Mouse (Mus musculus): ENCODE data around the gene Tbc1d22a.

The Tbc1d22a gene

DNA sequence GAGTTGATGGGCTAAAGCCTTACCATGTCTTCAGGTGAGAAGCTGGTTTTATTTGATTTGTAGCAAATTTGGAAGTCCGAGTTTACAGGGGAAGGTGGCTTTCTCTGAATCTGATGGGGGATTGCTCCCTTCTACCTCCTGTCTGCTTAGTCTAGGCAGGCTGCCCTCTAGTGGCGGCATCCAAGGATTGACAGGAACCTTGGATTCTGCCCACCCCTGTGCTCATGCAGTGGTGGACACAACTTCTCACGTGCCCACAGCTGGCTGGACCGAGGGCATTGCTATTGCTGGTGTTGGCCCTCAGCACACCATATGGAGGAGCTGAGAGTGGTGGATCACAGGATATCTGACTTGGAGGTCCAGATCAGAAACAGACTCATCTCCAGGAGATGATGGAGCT is 22.0 kb downstream of the Tbc1d22a start:
- DNase-seq (ENCODE audit: low spot score), result peak; percentile 35

DNA sequence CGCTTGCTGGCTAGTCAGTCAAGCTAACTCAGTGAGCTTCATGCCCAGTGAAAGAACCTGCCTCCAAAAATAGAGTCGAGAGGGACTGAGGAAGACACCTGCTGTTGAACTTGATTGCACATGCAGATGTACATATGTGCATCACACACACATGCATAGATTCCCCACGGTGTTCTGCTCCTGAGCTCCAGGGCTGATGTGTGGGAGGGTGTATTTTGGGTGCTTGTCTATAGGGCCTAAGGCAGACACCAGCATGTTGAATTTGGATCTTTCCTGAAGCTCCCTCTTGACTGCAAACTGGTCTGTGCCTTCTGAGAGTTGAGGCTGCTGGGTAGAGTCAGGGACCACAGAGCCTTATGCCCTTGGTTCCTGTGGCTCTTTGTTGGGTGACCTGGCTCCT is 23.8 kb downstream of the Tbc1d22a start:
- DNase-seq (ENCODE audit: low spot score), result no peak

DNA sequence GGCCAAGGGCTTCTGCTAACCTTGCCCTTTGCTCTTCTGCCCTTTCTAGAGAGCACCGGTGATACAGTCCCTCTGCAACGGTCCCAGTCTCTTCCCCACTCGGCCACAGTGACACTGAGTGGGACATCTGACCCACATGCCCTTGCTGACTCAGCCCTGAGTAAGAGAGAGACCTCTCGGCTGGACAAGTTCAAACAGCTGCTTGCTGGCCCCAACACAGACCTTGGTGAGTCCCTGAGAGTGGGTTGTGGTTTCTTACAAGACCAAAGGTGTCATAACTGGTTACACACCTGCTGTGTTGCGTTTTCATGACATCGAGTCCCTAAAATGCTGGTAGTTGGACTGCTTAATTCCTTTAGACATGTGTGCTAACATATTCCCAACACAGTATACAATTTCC is 24.8 kb downstream of the Tbc1d22a start:
- DNase-seq (ENCODE audit: low spot score), result no peak

DNA sequence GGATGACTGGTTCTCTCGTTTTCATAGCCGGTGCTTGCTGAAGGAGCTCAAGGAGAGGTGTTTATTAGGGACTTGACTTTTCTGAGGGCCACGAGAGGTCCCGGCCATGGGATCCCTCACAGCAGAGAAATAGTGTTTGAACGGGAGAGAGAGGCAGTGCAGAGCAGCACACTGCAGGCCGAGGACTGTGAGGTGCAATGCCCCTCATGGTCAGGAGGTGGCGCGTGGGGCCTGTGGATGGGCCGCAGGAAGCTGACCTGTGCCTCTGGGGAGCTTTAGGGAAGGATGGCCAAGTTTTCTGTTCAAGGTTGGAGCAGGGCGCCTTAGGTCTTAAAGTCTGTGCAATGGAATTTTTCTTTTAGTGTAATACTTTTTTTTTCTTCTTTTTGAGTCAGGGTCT is 25.5 kb downstream of the Tbc1d22a start:
- peak; percentile 56 for DNase-seq (ENCODE audit: low spot score)

DNA sequence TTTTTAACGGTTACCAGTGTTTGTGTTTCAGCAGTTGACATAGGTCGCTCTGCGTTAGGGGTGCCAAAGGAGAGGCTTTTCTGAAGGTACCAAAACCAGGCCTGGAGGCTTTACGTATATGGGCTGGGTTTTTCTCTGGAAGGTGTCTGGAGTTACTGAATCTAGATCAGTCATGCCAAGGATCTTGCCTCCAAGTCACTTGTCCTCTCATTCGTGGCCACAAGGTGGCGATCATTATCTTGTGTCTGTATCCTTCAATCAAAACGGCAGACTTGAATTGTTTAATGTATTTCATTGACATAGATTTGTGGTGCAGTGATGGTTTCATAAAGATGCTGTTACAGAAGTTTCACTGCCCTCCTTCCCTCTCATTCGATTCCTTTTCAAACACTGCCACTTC is 29.4 kb downstream of the Tbc1d22a start:
- DNase-seq (ENCODE audit: low spot score), result peak; percentile 78

DNA sequence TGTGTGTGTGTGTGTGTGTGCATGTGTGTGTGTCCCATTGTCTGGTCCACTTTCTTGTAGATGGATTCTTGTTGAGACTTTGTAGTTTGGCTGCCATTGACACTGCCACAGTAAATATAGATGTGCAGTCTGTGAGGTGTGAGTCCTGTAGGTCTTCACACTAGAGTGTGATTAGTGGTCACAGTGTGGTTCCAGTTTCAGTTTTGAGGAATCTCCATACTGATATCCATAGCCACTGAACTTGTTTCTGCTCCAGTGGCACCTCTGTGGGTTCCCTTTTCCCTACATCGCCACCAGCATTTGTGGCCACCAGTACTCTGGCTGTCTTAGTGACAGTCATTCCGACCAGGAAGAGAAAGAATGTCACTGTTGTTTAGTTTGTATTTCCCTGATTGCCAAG is 30.1 kb downstream of the Tbc1d22a start:
- no peak for DNase-seq (ENCODE audit: low spot score)

DNA sequence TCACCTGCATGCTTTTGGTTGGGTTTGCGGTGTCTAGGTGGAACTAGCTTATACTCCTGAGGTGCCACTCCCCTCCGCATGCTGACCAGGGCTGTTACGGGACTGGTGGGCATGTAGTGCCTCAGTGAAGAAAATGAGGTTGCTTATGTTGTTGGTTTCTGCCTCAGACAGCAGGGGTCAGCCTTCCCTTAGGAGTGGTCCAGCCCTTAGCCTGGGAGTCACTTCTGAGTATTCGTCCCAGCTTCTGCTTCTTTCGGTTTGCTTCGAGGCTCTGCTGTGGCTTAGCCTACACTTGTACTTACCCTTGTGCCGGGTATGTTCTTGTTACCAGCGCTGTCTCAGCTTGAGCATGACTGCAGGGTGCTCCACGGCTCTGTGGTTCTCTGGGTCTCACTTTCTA is 36.0 kb downstream of the Tbc1d22a start:
- DNase-seq (ENCODE audit: low spot score), result peak; percentile 12

DNA sequence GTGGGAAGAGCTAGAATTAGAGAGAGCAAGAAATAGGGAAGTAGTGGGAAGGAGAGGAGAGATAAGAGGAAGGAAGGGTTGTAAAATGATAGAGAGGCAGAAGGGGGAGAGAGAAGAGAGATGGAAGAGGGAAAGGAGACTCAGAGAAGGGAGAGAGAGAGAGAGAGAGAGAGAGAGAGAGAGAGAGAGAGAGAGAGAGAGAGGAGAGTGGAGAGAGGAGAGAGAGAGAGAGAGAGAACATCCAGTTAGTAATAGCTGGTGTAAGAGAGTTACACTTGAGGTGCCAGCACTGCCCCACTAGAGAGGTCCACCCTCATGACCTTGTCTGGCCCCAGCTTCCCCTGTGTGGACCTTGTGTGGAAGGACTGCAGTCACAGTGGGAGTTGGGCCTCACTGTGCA is 37.9 kb downstream of the Tbc1d22a start:
- no peak for DNase-seq (ENCODE audit: low spot score)

DNA sequence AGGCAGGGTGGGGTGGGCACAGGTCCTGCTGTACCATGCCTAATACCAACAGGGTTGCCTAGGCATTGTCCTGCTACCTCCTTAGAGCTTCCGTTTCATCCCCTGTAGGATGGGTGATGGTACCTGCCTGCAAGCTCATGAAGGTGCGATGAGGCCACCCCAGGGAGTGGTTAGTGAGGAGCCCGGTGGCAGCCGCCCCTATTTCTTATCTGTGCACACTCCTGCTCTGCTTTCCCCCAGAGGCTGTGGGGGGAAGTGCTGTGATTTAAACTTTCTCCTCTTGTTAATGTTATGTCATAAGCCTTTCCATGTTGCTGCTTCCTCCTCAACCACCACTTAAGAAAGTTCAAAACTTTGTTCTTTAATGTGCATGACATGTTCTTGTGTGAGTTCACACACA is 38.4 kb downstream of the Tbc1d22a start:
- no peak for DNase-seq (ENCODE audit: low spot score)

DNA sequence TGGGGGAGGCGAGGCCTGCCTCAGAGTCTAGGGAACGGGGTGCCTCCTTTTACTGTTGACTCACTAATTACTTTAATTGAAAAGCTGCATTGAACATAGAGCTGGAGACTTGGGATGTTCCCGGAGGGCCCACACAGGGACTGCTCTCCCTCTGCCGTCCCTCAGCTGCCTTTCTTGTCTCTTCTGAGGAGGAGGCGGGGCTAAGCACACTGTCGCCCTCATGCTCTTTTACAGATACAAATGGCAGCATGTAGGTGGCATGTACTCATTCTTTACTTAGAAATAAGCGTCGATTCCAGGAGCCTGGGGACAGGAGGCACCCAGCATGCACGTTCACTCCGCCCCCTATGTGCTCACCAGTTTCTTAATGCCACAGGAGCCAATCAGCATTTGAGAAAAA is 39.2 kb downstream of the Tbc1d22a start:
- no peak for DNase-seq (ENCODE audit: low spot score)

DNA sequence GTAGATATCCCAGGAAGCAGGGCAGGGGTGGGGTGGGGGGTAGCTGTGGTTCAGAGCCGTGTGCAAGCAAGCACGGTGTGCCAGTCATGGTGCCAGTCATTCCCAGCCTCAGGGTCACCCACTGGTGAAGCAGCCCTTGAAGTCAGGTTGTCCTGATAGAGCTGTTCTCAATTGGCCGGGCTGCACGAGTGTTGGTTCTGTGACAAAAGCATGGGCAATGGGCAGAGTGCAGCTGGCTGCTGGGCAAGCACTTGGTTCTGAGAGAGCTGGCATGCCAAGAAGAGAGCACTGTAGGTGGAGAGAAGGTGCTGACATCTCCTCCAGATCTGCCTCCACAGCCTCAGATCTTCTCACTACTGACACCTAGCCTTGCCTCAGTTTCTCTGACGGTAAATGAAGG is 41.9 kb downstream of the Tbc1d22a start:
- no peak for DNase-seq (ENCODE audit: low spot score)

DNA sequence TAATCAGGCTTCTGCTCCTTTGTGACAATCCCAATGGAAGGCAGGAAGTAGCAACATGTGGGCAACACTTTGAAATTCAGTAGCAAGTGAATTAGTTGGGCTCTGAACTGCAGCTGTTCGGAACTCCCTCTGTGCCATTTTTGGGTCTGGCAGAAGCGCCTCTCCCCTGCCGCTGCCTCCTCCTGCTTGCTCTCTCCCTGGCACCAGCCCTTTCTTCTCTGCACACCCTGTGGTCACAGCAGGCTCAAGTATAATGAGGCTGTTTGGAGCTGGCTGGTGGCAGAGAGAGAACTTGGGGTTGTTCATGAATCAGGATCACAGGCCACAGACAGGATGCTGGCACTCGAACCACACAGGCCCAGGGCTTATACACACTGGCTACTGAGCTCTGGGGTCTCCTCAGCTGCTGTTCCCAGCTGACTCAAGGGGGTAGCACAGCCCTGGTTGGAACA is 42.5 kb downstream of the Tbc1d22a start:
- DNase-seq (ENCODE audit: low spot score), result no peak

DNA sequence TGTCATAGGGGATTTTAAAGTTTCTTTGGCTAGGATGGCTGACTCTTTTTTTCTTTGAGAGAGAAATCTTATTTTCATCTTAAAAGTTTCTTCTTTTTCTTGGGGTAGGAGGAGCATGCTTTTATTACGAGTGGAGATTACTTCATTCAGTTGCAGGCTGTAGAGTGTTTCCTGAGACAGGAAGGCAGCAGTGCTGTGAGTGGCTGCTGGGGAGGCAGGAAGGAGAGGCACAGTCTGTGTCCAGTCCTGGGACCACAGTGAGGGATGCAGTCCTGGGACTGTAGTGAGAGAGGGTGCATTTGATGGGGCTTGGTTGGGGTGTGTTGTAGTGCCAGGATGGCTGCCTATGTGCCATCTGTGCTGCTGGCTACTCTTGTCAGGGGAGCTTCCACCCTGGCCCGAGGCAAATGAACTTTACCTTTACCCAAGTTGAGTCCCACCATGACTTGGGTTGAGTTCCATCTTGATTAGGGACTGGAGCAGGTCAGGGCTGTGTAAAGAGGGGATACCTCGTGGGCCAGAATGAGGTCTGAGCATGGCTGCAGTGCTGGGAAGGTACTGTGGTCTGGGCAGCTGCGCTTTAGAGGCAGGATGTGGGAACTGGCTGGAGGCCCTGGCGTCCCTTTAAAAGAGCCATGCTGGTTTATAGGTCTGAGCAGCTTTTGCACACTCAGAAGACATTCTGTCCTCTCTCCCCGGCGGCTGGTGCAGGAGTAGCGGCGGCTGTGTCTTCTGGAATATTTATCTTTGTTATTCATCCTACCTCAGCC is 43.8 kb downstream of the Tbc1d22a start:
- DNase-seq (ENCODE audit: low spot score), result no peak

DNA sequence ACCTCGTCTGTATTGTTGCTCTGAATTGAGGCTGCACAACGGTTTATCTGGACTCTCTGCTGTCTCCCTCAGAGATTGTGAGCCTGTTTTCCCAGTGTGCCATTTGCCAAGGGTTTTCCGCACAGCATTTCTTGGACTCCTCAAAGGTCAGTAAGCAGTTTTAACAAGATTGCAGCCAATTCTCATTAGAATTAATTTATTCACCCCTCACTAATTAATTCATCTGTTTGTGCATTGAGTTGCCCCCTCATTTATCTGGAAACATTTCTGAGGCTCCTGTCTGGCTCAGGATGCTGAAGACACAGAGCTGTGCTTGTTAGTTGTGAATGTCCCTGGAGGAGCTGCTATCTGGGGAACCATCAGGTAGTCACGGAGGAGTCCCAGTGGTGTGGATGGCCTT is 45.0 kb downstream of the Tbc1d22a start:
- DNase-seq (ENCODE audit: low spot score), result no peak

DNA sequence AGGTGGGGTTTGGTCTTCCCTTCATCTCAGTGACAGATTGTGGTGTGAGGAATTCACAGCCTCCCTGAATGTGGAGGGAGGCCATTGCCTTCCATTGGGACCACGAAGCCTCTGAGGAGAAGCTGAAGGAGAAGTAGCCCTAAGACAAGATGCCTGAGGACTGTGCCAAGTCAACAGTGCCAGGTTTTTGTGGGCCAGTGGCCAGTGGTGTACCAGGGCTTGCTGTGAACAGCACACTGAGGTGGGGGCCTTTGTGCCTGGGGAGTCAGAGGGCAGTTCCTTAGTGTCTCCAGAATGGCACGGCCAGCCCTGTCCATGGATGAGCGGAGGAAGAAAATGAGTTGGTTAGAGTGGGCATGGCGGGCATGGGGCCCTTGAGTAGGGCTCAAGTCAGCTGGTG is 45.9 kb downstream of the Tbc1d22a start:
- DNase-seq (ENCODE audit: low spot score), result no peak

DNA sequence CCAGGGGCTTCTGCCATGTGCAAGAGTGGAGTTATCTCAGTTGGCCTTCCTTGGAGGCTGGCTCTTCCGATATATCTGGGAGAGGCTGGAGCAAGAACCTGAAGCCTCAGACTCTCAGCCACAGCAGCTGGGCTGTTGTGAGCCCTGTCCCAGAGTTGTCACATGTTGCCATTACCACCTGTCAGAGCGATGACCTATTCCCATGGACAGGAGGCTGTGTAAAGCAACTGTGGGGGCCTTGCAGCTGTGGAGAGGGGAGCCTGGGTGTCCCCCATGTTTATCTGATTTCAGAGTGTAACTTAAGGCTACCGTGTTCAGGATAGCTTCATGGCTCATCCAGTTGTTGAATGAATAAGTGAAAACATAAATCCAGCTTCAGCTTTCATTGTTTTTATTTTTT is 50.1 kb downstream of the Tbc1d22a start:
- DNase-seq (ENCODE audit: low spot score), result no peak

DNA sequence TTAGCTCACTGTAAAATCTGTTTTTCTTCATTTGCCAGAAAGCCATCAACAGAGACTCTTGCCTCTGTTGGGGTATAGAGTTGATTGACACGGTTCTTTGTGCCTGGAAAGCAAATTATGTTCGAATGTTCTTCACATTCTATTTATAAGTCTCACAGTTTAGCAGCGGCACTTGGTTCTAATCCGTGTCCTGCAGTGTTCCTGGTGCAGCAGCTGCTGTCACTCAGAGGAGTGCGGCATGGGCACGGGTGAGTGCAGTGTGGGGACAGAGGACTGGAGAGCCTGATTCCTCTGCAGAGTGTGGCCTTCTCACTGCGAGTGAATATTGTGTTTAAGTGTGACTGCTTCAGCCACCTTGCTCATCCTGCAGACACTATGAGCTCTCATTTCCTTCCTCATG is 50.5 kb downstream of the Tbc1d22a start:
- no peak for DNase-seq (ENCODE audit: low spot score)

DNA sequence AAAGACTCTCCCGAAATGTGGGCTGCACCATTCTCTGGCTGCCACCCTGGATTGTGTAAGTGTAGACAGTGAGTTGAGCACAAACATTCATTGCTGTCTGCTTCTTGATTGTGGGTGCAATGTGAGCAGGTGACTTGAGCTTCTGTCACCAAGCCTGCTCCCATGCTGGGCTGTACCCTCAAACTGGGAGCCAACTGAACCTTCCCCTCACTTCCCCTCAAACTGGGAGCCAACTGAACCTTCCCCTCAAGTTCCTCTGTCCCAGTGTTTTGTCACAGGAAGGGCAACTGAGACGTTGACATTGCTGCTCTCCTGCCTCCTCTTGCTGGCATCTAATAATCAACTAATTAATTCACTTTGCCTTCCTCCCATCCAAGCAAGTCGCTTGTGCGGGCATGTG is 52.7 kb downstream of the Tbc1d22a start:
- no peak for DNase-seq (ENCODE audit: low spot score)

DNA sequence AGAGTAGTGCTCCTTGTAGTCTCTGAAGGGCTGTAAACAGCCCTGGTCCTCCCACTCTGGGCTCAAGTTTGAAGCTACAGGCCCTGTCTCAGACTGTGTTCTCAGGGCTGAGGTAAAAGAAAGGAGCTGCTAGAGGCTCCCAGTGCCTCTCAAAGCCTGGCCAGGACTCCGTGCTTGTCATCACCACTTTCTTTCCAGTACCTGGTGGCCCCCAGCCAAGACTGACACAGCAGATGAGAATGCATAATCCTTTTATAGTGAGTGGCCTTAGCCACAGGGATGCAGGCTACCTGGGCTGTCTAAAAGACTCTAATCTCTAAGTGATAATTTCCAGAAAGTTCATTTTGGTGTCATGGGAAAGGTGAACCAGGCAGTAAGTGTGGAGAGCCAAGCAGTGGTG is 54.3 kb downstream of the Tbc1d22a start:
- DNase-seq (ENCODE audit: low spot score), result no peak

DNA sequence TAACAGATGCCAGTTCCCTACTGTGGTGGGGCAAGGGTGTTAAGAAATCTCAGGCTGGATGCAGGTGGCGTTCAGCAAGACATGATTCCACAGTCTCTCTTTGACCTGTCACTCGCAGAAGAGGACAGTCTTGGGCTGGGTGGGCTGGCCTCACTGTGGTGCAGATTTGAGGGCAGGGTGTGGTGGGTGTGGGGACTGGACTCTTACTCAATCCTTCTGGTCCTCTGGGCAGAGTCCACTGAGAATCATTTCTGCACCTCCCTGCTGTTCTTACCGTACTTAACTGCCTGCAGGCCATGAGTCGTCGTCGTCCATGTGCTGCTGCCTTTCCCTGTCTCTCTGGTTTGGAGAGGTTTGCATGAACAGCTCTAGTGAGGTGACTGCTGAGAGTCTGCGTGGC is 61.5 kb downstream of the Tbc1d22a start:
- no peak for DNase-seq (ENCODE audit: low spot score)

DNA sequence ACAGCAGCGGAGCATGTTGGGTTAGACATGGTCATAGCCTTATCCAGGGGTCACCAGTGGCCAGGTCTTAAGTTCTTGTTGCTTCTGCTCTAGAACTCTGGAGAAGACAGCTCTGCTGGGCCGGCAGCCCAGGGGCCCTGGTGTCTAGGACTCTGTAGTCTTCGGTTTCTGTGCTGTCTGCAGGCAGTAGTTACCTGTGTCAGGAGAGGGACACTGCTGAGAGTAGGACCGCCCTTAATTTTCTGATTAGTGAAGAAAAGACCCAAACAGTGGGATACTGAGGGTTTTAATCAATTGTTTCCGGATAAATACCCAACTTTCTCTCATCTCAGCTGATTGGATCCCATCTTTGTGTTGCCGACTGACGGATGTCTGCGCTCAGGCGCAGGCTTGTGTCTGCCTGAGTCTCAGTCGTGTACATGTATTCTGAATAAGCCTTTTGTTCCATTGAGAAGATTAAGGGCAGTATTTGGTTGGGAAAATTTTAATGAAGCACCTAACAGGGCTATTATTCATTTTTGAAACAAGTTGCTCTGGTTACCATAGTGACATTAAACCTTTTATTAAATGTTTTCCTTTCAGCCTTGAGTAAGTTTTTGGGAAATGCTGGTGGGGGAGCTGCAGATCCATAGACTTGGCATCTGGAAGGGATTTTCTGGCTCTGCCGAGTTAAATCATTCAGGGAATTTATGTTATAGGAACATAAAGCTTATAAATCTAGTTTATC is 62.4 kb downstream of the Tbc1d22a start:
- DNase-seq (ENCODE audit: low spot score), result no peak

DNA sequence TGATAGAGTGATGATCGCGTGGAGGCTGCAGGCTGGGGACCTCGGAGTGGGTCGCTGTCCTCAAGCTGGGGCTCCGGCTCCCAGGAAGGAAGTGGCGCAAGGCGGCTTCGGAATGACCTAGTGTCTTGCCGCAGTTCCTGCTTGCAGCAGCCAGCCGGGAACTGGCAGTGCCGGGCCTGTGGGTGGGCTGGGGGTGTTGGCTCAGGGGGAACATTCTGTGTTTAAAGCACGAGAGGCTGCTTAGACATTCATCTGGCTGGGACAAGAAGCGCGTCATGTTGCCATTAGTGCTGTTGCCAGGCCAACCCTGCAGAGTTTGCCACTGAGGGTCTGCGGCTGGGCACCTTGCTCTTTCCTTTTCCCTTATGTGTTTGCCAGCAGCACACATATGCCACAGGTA is 63.2 kb downstream of the Tbc1d22a start:
- DNase-seq (ENCODE audit: low spot score), result no peak

DNA sequence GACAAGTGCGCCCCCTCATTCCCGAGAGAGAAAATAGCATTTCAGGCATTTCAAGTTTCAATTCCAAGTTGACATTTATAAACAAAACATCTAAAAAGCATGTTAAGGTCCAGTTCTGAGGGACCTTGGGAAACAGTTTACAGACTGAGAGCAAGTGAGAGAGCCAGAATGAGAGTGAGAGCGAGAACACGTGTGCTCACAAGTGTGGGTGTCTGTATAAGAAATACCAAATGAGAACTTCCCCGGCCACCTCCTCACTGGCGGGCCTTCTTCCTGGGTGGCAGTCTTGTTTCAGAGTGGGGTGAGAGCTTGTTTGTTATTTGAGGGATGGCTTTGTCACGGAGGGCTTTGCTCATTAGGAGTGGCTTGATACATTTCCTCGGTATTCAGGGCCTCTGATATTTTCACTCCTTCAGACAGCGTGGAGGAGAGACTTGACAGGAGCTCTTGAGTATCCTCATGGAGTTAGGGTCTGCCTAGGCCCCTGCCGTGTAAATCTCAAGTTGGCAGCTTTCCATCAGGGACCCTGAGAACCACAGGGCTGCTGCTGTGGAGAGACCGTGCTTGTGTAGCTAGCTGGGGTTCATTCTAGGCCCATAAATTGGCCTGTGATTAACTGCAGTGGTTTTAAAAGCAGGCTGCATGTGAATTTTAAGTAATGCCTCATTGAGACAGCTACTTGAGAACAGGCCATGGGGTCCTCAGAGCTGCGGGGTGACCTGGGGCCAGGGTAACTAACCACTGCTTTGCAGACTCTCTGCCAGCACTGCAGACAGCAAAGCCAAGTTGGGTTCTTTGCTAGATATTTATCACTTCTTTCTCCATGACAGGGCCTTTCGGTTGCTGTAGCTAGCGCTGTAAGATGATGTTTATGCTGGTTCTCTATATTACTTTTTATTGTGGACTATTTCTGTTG is 65.1 kb downstream of the Tbc1d22a start:
- DNase-seq (ENCODE audit: low spot score), result no peak

Measured in adipocyte (in vitro differentiated cells).